Mouse (Mus musculus) layer of hippocampus, postnatal 10 days (tissue): ENCODE measurements around the gene Heatr6. TPM values are rescaled to one million over a fixed set of nuclear protein-coding genes. Genes with fewer than 3 reads are reported as not detected.

ENCODE experiments used
- DNase-seq, 2 experiments: peaks; one replicate each; pipeline ENCODE4 v3.0.0; 2021; ENCODE audit warnings: low spot score in 2 of 2
- long read RNA-seq: library from polyadenylated mRNA; stranded (forward); transcript quantifications from one replicate; pipeline ENCODE4 v2.0.0, GENCODE M21; 2023
- total RNA-seq, 2 experiments: library from RNA; stranded (reverse); gene quantifications; 2 replicates each; pipeline ENCODE4 v1.2.3; 2021

The Heatr6 gene
- total RNA-seq: 10 to 100 TPM; 19.6 to 20.8 TPM
- long read RNA-seq, full-length matches to known transcripts: 1 of 8 reads
- long read RNA-seq, partial matches to known transcripts: 2 of 8 reads
- long read RNA-seq, other reads (novel, unspliced or antisense): 5 of 8 reads

GRCm38 (mm10) chr11:83753581-83754181 is at the start of gene Heatr6:
Heatr6 (plus strand) TSS chr11:83753696.
- DNase-seq: peak; percentile 91 to 94

GRCm38 (mm10) chr11:83703705-83704104 is 49.8 kb upstream of the Heatr6 start, which contains the start of gene Wfdc17:
Wfdc17 (plus strand) TSS chr11:83703991.
- DNase-seq: no peak

- DNase-seq: no peak
Observed at GRCm38 (mm10) chr11:83708715-83709114, 44.8 kb upstream of the Heatr6 start, which contains the start of gene Wfdc18. Wfdc18 (plus strand) TSS chr11:83709015.

- DNase-seq: no peak
Observed at GRCm38 (mm10) chr11:83709683-83710082, 43.8 kb upstream of the Heatr6 start.

- no peak for DNase-seq
Observed at GRCm38 (mm10) chr11:83712671-83713070, 40.8 kb upstream of the Heatr6 start.

GRCm38 (mm10) chr11:83713925-83714324 is 39.6 kb upstream of the Heatr6 start:
- no peak for DNase-seq

GRCm38 (mm10) chr11:83717042-83717665 is 36.3 kb upstream of the Heatr6 start:
- DNase-seq: no peak

GRCm38 (mm10) chr11:83720766-83721165 is 32.7 kb upstream of the Heatr6 start:
- DNase-seq: no peak

- no peak for DNase-seq
Observed at GRCm38 (mm10) chr11:83728757-83729432, 24.6 kb upstream of the Heatr6 start.

GRCm38 (mm10) chr11:83731116-83731515 is 22.4 kb upstream of the Heatr6 start:
- DNase-seq: no peak

- no peak for DNase-seq
Observed at GRCm38 (mm10) chr11:83733071-83733640, 20.3 kb upstream of the Heatr6 start.

GRCm38 (mm10) chr11:83734215-83734614 is 19.3 kb upstream of the Heatr6 start:
- no peak for DNase-seq

- DNase-seq: no peak
Observed at GRCm38 (mm10) chr11:83735881-83736280, 17.6 kb upstream of the Heatr6 start.

- DNase-seq: no peak
Observed at GRCm38 (mm10) chr11:83737109-83737558, 16.4 kb upstream of the Heatr6 start.

- peak; percentile 84 for DNase-seq
Observed at GRCm38 (mm10) chr11:83739241-83739640, 14.3 kb upstream of the Heatr6 start.

GRCm38 (mm10) chr11:83740443-83740991 is 13.0 kb upstream of the Heatr6 start:
- no peak for DNase-seq

- DNase-seq: no peak
Observed at GRCm38 (mm10) chr11:83741841-83742240, 11.7 kb upstream of the Heatr6 start.

GRCm38 (mm10) chr11:83742731-83743355 is 10.7 kb upstream of the Heatr6 start:
- no peak for DNase-seq

- DNase-seq: no peak
Observed at GRCm38 (mm10) chr11:83743525-83743924, 10.0 kb upstream of the Heatr6 start.

GRCm38 (mm10) chr11:83746152-83746551 is 7.3 kb upstream of the Heatr6 start:
- DNase-seq: no peak

- DNase-seq: no peak
Observed at GRCm38 (mm10) chr11:83746681-83747080, 6.8 kb upstream of the Heatr6 start, which contains the start of gene Wfdc21. Wfdc21 (plus strand) TSS chr11:83746940.
